Mouse (Mus musculus): ENCODE results near the gene Klc1.

GRCm38 (mm10) chr12:111769306-111769705 is 10.7 kb downstream of the Klc1 start:
- no peak for TF ChIP-seq POLR2A (IDR thresholded peaks at IDR 0.05; ENCODE audit: borderline replicate concordance, control insufficient read depth, low read depth, low read length)
- no peak for TF ChIP-seq CTCF (IDR thresholded peaks at IDR 0.05; ENCODE audit: control insufficient read depth, insufficient read depth, low read length)
